ENCODE assay signal across 10 mouse cellular contexts in the genomic region with DNA sequence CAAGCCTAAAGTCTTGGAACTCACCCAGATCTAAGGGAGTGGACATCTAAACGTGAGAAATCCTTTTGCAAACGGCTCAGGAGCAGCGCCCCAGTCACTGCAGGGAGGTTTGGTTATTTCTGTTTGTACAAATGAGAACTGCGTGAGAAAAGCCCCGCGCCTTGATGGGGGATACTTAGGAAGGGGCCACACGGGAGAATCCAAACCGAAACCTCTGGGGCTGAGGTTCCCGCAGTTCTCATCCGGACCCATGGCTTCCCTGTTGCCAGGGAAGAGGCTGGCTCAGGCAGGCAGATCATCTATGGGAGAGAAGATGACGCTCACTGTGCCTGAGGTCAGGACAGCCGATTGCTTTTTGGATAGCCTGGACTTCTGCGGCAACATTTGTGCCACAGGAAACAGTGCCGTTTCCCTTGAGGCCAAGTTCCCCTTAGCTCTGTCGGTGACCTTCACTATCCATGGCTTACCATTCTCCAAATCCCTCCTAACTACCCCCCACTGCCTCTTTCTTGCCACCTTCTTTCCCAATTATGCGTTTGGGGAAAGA.
DNase-seq lines count a peak whose midpoint lies in the region; ATAC-seq and TF ChIP-seq lines count a peak whose summit lies in the region.
"Had no signal": no experiment of that assay in that cellular context is flagged by ENCODE, and none has a peak within 500 bp of the region (broad histone marks: within the 10 kb centered on the region; RNA-seq: fewer than 3 reads in every experiment).

No protein-coding gene starts in this region.

- DNase-seq in forebrain, embryonic 11.5 days (ENCODE audit: low spot score): no peak
- DNase-seq in left cerebral cortex, adult 2 months (ENCODE audit: extremely low spot score in 1 of 2, low spot score in 2 of 2): no peak
- no peak for DNase-seq in left cerebral cortex, postnatal 36 days (ENCODE audit: low spot score in 2 of 2)
- no peak for DNase-seq in retina, postnatal 1 day
- no peak for DNase-seq in gastrocnemius, postnatal 14 days
- DNase-seq: adrenal gland, postnatal 25 days had no signal

- 57% methylated on average over 16 of the region's 16 CpGs for WGBS in forebrain, embryonic 13.5 days
- WGBS in forebrain, embryonic 11.5 days: 58% methylated on average over 16 of the region's 16 CpGs
- 24% methylated on average over 16 of the region's 16 CpGs for WGBS in heart, embryonic 16.5 days

- H3K9me3 ChIP-seq in forebrain, embryonic 13.5 days (replicated peaks): no peaks in the 10 kb centered on the region
- H3K9me3 ChIP-seq in forebrain, embryonic 11.5 days (ENCODE audit: control insufficient read depth, low read length): no peaks in the 10 kb centered on the region
- no peaks in the 10 kb centered on the region for H3K9me3 ChIP-seq in heart, embryonic 16.5 days (replicated peaks; ENCODE audit: control insufficient read depth, low read length)

- H3K4me1 ChIP-seq in forebrain, embryonic 13.5 days: no peaks in the 10 kb centered on the region
- H3K4me1 ChIP-seq in forebrain, embryonic 11.5 days (replicated peaks; ENCODE audit: control insufficient read depth, insufficient read depth, low read length): no peaks in the 10 kb centered on the region
- H3K4me1 ChIP-seq in heart, embryonic 16.5 days (ENCODE audit: control insufficient read depth, insufficient read depth, low read length): peaks cover 2% of the 10 kb centered on the region; the same call in 1 of the 2 replicates

- 0 out of 2 replicates have a peak, but pooled peaks cover 6% of the 10 kb centered on the region for H3K27me3 ChIP-seq in forebrain, embryonic 13.5 days
- H3K27me3 ChIP-seq in forebrain, embryonic 11.5 days (ENCODE audit: control insufficient read depth, insufficient read depth, low read length): no peaks in the 10 kb centered on the region; the same call in 1 of the 2 replicates
- H3K27me3 ChIP-seq in heart, embryonic 16.5 days (ENCODE audit: control insufficient read depth, insufficient read depth, low read length): no peaks in the 10 kb centered on the region

- intact Hi-C loops in left cerebral cortex, adult 2 months (cut with DNase I): loop anchor here (2.0 to 5.0 kb wide), 5 partner anchors 329 to 1020 kb away; no protein-coding TSS in a partner anchor
- intact Hi-C loops in left cerebral cortex, postnatal 36 days (cut with DNase I): loop anchor here (5.0 to 10.0 kb wide), 3 partner anchors 330 to 1020 kb away; no protein-coding TSS in a partner anchor
- intact Hi-C loops in gastrocnemius, postnatal 14 days (cut with DNase I; ENCODE audit: low total_unique reads): loop anchor here (5.0 to 10.0 kb wide), 2 partner anchors 330 to 827 kb away; no protein-coding TSS in a partner anchor

- no peak overlapping the region for H3K4me3 ChIP-seq in forebrain, embryonic 13.5 days
- no peak overlapping the region for H3K4me3 ChIP-seq in forebrain, embryonic 11.5 days (ENCODE audit: low read depth, low read length)
- peak overlapping the region; percentile 25 for H3K4me3 ChIP-seq in left cerebral cortex, adult 2 months
- H3K4me3 ChIP-seq in heart, embryonic 16.5 days (ENCODE audit: low read length): peak overlapping the region; percentile 55
- H3K4me3 ChIP-seq: erythroblast, embryonic 14.5 days had no signal

- H3K9ac ChIP-seq in forebrain, embryonic 13.5 days: no peak overlapping the region
- no peak overlapping the region for H3K9ac ChIP-seq in forebrain, embryonic 11.5 days (ENCODE audit: low read length)
- peak overlapping the region; percentile 60; the same call in 1 of the 2 replicates for H3K9ac ChIP-seq in heart, embryonic 16.5 days (ENCODE audit: low read length)

- 0 out of 2 replicates have a peak overlapping the region, but pooled peaks have one; percentile 10 for H3K4me2 ChIP-seq in forebrain, embryonic 13.5 days
- H3K4me2 ChIP-seq in forebrain, embryonic 11.5 days (ENCODE audit: low read depth, low read length, severe bottlenecking): no peak overlapping the region
- H3K4me2 ChIP-seq in heart, embryonic 16.5 days (ENCODE audit: low read depth, low read length): peak overlapping the region; percentile 71

- TF ChIP-seq CTCF in left cerebral cortex, adult 2 months (IDR thresholded peaks at IDR 0.05): no peak

- H3K36me3 ChIP-seq in forebrain, embryonic 13.5 days (ENCODE audit: poor library complexity, severe bottlenecking): no peaks in the 10 kb centered on the region
- H3K36me3 ChIP-seq in forebrain, embryonic 11.5 days (ENCODE audit: control insufficient read depth, insufficient read depth, low read length): no peaks in the 10 kb centered on the region
- no peaks in the 10 kb centered on the region for H3K36me3 ChIP-seq in heart, embryonic 16.5 days (ENCODE audit: control insufficient read depth, insufficient read depth)

- no peak for ATAC-seq in forebrain, embryonic 13.5 days
- ATAC-seq in forebrain, embryonic 11.5 days (replicated peaks; ENCODE audit: low FRiP score): no peak
- 0 out of 2 replicates have a peak, but pooled peaks have one; percentile 20 for ATAC-seq in heart, embryonic 16.5 days (replicated peaks; ENCODE audit: extremely low read depth, insufficient read depth, low FRiP score)
- ATAC-seq in megakaryocyte, adult 5-6 weeks (ENCODE audit: poor library complexity, severe bottlenecking): peak; percentile 34

- H3K27ac ChIP-seq in forebrain, embryonic 13.5 days: no peak overlapping the region
- no peak overlapping the region for H3K27ac ChIP-seq in forebrain, embryonic 11.5 days (ENCODE audit: low read depth, low read length)
- H3K27ac ChIP-seq in left cerebral cortex, adult 2 months: no peak overlapping the region
- H3K27ac ChIP-seq in heart, embryonic 16.5 days (ENCODE audit: low read length): no peak overlapping the region

Comparison
In these comparisons a context has a peak if more than half of its experiments do, and no peak if none do; other contexts are left out.
1. ATAC-seq: peak in heart, embryonic 16.5 days (single experiment) and megakaryocyte, adult 5-6 weeks (single experiment); none in forebrain, embryonic 13.5 days (single experiment) and forebrain, embryonic 11.5 days (single experiment).
2. H3K4me3 ChIP-seq: peak in left cerebral cortex, adult 2 months (single experiment) and heart, embryonic 16.5 days (single experiment); none in forebrain, embryonic 13.5 days (single experiment) and forebrain, embryonic 11.5 days (single experiment).